Mouse (Mus musculus) cerebellum, adult (tissue): ENCODE data around the gene Gm21748.
"Not testable (repeated sequence)": the region's sequence is repeated elsewhere in the genome, so short reads cannot be mapped to it uniquely, and the experiment has no call there.

Experiments
- ATAC-seq: cut with Nextera tagmentation; 2 replicates; pipeline ENCODE4 v1.9.2; 2017; ENCODE audit warnings: mild to moderate bottlenecking, moderate library complexity, mixed read lengths; ENCODE audit not compliant: insufficient number of reproducible peaks, low FRiP score, low TSS enrichment

The Gm21748 gene

DNA sequence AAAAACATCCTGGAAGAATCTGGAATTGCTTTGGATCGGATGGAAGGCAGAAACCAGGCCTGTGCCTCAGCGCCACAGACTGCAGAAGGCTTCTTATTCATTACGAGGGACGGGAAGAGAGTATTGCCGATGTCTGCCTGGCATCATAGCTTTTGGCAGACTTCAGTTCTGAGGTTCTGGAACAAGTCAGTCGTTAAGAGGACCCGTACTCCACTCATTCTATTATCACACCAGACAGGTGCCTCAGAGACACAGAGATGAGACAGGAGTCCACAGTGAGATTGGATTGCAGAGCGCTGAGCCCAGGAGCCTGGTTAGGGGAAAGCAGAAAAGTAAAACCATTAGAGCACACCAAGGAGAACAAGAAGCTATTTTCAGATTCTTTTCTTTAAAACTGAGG is at the start of gene Gm21748:
TSS of gene Gm21748 (minus strand) at position 101 of the 400 bp plus-strand sequence.
- ATAC-seq, result not testable (repeated sequence)
